Mouse (Mus musculus) heart, embryonic 15.5 days (tissue): Measurements from ENCODE around the gene Ptgdr2. TPM values are rescaled to one million over a fixed set of nuclear protein-coding genes. Genes with fewer than 3 reads are reported as not detected.

Experiments used
- ATAC-seq: fragments of 200-750 bp; cut with Nextera tagmentation; replicated peaks from 2 replicates; pipeline ENCODE4 v1.8.0; 2017; ENCODE audit warnings: low read depth, moderate TSS enrichment; ENCODE audit not compliant: insufficient number of reproducible peaks, insufficient read depth, low FRiP score
- H3K27ac ChIP-seq: fragments of 300-500 bp; sonication (generic); 2 replicates; pipeline ENCODE4 v1.5.1; 2015; ENCODE audit warnings: mild to moderate bottlenecking, inconsistent platforms
- H3K27me3 ChIP-seq: fragments of 300-500 bp; sonication (generic); 2 replicates; pipeline ENCODE4 v1.6.1; 2015; ENCODE audit warnings: inconsistent platforms
- H3K36me3 ChIP-seq: fragments of 300-500 bp; sonication (generic); 2 replicates; pipeline ENCODE4 v1.6.1; 2015; ENCODE audit warnings: mild to moderate bottlenecking, inconsistent platforms
- H3K4me1 ChIP-seq: fragments of 300-500 bp; sonication (generic); replicated peaks from 2 replicates; pipeline ENCODE4 v1.6.1; 2015; ENCODE audit warnings: inconsistent platforms
- H3K4me2 ChIP-seq: fragments of 300-500 bp; sonication (generic); 2 replicates; pipeline ENCODE4 v1.6.1; 2015; ENCODE audit warnings: inconsistent platforms, mild to moderate bottlenecking, moderate library complexity
- H3K4me3 ChIP-seq: fragments of 300-500 bp; sonication (generic); 2 replicates; pipeline ENCODE4 v1.5.1; 2015; ENCODE audit warnings: mild to moderate bottlenecking, inconsistent platforms
- H3K9ac ChIP-seq: fragments of 300-500 bp; sonication (generic); 2 replicates; pipeline ENCODE4 v1.6.1; 2015; ENCODE audit warnings: mild to moderate bottlenecking, inconsistent platforms
- H3K9me3 ChIP-seq: fragments of 300-500 bp; sonication (generic); replicated peaks from 2 replicates; pipeline ENCODE4 v1.6.1; 2016; ENCODE audit warnings: inconsistent platforms
- WGBS: fragments of 180-500 bp; shearing (Covaris S2); methylation state at CpG from one replicate; pipeline ENCODE4 v1.1.7; 2015; ENCODE audit warnings: mixed read lengths; 5-methylcytosine and 5-hydroxymethylcytosine counted together
- polyA plus RNA-seq: library from polyadenylated mRNA; unstranded; fragments of >200 nt; fragmentation: Nextera tagmentation; extraction: Ambion mirVana; gene quantifications from 2 replicates; pipeline ENCODE4 v1.2.1, GENCODE M21; 2015

Gene Ptgdr2
- 0.06 and 0.25 TPM in 2 replicates for polyA plus RNA-seq

DNA sequence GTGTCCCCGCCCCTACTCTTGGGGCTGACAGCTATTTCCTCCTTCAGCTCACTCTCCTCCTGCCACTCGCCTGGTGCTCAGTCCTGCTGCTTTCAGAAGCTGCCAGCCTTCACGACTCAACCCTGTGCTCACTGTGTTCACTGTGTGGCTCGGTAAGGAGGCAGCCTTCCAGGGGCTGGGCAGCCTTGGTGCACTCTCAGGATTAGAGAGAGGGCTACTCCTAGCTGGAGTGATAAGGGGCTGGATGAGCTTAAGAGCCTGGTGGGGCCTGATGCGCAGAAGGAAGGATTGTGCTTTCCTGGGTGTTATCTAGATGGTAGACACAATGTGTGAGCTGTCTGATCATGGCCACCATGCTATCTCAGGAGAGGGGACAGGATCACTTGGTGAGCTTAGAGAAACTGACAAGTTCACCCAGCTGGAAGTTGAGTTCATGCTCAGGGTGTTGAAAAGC is at the start of gene Ptgdr2:
Ptgdr2 (plus strand) TSS at position 51 of the 454 bp plus-strand sequence.
- 19% methylated on average over 5 of the region's 5 CpGs for WGBS
- peaks cover 7% of the 10 kb centered on the region; the same call in 1 of the 2 replicates for H3K27me3 ChIP-seq
- H3K4me2 ChIP-seq = no peak within 1 kb of the TSS
- H3K36me3 ChIP-seq = peaks cover under 1% of the 10 kb centered on the region; the same call in 1 of the 2 replicates
- peaks cover 28% of the 10 kb centered on the region for H3K4me1 ChIP-seq
- H3K27ac ChIP-seq = no peak within 1 kb of the TSS
- H3K9me3 ChIP-seq = no peaks in the 10 kb centered on the region
- no peak within 1 kb of the TSS for H3K4me3 ChIP-seq
- no peak for ATAC-seq
- no peak within 1 kb of the TSS for H3K9ac ChIP-seq

DNA sequence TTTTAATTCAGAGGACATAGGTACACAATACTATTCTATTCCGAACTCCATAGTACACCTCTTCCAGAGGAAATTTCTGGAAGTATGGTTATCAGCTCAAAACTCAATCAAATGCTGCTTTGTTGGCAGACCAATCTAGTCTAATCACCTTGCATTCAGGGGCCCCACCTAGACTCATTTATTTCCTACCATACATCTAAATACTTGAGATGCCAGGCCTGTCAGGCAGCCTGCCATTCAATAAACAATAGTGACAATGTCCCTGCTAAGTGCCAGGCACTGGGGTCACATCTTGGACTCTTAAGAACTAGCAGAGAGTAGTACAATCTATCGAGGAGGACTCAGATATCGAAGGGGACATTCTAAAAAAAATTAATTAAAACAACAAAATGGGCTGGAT is 44.8 kb upstream of the Ptgdr2 start:
- Histone ChIP-seq H3K4me1 (peaks cover 11% of the 10 kb centered on the region), H3K27ac (no peak overlapping the region), H3K9ac (no peak overlapping the region), H3K4me2 (no peak overlapping the region), H3K27me3 (no peaks in the 10 kb centered on the region), H3K9me3 (no peaks in the 10 kb centered on the region), H3K4me3 (no peak overlapping the region), H3K36me3 (no peaks in the 10 kb centered on the region)
- 76% methylated on average over 3 of the region's 3 CpGs for WGBS
- ATAC-seq = no peak

- WGBS = under 1% methylated on average over 43 of the region's 43 CpGs
- H3K27me3 ChIP-seq = no peaks in the 10 kb centered on the region
- H3K4me2 ChIP-seq = peak within 1 kb of the TSS; percentile 79
- H3K4me3 ChIP-seq = peak within 1 kb of the TSS; percentile 80
- H3K9me3 ChIP-seq = no peaks in the 10 kb centered on the region
- peak within 1 kb of the TSS; percentile 87 for H3K9ac ChIP-seq
- H3K36me3 ChIP-seq = peaks cover 25% of the 10 kb centered on the region
- H3K27ac ChIP-seq = peak within 1 kb of the TSS; percentile 89
- peak; percentile 92 for ATAC-seq
- H3K4me1 ChIP-seq = peaks cover 17% of the 10 kb centered on the region
Observed at GRCm38 (mm10) chr19:10895016-10895528, 41.9 kb upstream of the Ptgdr2 start, which contains the start of gene Prpf19. Gene Prpf19 (plus strand): TSS chr19:10895231.

DNA sequence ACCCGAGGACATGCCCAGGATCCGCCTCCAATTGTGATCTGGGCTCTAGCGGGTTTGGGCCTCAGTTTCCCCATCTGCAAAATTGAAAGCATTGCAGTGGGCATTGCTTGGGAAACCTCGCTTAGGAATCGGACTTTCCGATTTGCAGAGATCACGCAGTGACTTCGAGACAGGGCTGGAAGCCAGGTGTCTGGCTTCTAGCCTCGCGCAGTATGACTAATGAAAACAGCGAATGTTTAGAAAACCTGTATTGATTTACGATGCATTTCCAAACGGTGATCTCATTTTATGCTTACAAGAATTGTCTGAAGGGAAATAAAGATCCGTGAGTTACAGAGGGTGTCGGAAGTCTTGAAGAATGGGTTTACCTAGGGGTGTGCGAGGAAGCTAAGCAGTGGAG is 41.3 kb upstream of the Ptgdr2 start:
- peak overlapping the region; percentile 80 for H3K4me3 ChIP-seq
- H3K9ac ChIP-seq = peak overlapping the region; percentile 87
- H3K27ac ChIP-seq = peak overlapping the region; percentile 89
- H3K4me1 ChIP-seq = peaks cover 23% of the 10 kb centered on the region
- no peak for ATAC-seq
- peak overlapping the region; percentile 79 for H3K4me2 ChIP-seq
- peaks cover 31% of the 10 kb centered on the region for H3K36me3 ChIP-seq
- no peaks in the 10 kb centered on the region for H3K27me3 ChIP-seq
- WGBS = 1% methylated on average over 16 of the region's 16 CpGs
- no peaks in the 10 kb centered on the region for H3K9me3 ChIP-seq

DNA sequence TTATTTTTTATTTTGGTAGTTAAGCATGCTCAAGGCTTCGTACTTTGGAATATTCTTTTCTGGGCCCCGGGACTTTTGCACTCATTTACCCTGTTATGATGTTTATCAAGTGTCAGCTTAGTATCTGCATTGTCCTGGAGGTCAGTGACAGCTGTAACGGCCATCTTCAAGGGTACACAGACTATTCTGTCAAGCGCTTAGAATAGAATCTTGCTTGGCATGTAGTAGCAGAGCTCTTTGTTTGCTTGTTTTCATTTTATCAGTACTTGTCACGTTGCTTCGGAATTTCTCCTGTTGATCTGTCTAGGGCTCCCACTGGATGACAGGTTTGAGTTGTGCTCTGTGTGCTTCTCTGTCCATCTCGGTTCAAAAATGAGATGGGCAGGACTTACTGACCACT is 40.1 kb upstream of the Ptgdr2 start:
- no peak for ATAC-seq
- peak overlapping the region; percentile 80 for H3K4me3 ChIP-seq
- WGBS = 35% methylated on average over 7 of the region's 7 CpGs
- H3K9me3 ChIP-seq = no peaks in the 10 kb centered on the region
- peaks cover 38% of the 10 kb centered on the region for H3K36me3 ChIP-seq
- H3K9ac ChIP-seq = peak overlapping the region; percentile 87
- H3K4me1 ChIP-seq = peaks cover 24% of the 10 kb centered on the region
- H3K27ac ChIP-seq = peak overlapping the region; percentile 89
- H3K4me2 ChIP-seq = peak overlapping the region; percentile 79
- no peaks in the 10 kb centered on the region for H3K27me3 ChIP-seq

GRCm38 (mm10) chr19:10897491-10897890 is 39.5 kb upstream of the Ptgdr2 start:
- Histone ChIP-seq H3K4me1 (peaks cover 24% of the 10 kb centered on the region), H3K9me3 (no peaks in the 10 kb centered on the region), H3K9ac (no peak overlapping the region), H3K27ac (peak overlapping the region; percentile 89; the same call in 1 of the 2 replicates), H3K36me3 (peaks cover 45% of the 10 kb centered on the region), H3K27me3 (no peaks in the 10 kb centered on the region), H3K4me2 (peak overlapping the region; percentile 79), H3K4me3 (peak overlapping the region; percentile 80; the same call in 1 of the 2 replicates)
- WGBS = 73% methylated on average over 8 of the region's 8 CpGs
- ATAC-seq = no peak

GRCm38 (mm10) chr19:10900315-10900714 is 36.6 kb upstream of the Ptgdr2 start:
- no peaks in the 10 kb centered on the region for H3K9me3 ChIP-seq
- no peak overlapping the region for H3K4me2 ChIP-seq
- peaks cover 37% of the 10 kb centered on the region for H3K4me1 ChIP-seq
- peak overlapping the region; percentile 5 for H3K27ac ChIP-seq
- H3K4me3 ChIP-seq = no peak overlapping the region
- H3K27me3 ChIP-seq = no peaks in the 10 kb centered on the region
- H3K36me3 ChIP-seq = peaks cover 69% of the 10 kb centered on the region
- no peak for ATAC-seq
- no peak overlapping the region for H3K9ac ChIP-seq
- WGBS = 38% methylated on average over 6 of the region's 6 CpGs

DNA sequence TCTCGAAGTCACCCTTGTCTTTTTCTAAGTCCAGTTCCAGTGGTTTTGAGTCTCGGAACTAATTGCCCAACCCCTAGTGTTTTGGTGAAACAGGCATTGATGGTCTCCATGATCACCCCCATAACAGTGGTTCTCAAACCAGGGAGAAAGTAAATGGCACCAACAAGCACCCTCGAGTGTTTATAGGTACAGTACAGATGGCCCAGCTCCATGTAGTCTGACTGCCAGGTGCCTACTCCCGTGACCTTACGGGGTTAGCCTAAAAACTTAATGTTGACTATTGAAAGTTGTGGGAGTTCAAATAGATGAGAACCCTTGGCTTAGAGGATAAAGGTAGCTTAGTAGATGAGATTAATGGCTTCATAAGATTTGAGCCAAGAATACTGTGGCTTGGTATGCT is 35.9 kb upstream of the Ptgdr2 start:
- Histone ChIP-seq H3K27me3 (no peaks in the 10 kb centered on the region), H3K9ac (no peak overlapping the region), H3K4me1 (peaks cover 45% of the 10 kb centered on the region), H3K4me3 (no peak overlapping the region), H3K27ac (no peak overlapping the region), H3K36me3 (peaks cover 69% of the 10 kb centered on the region), H3K9me3 (no peaks in the 10 kb centered on the region), H3K4me2 (no peak overlapping the region)
- 89% methylated on average over 5 of the region's 5 CpGs for WGBS
- ATAC-seq = no peak

DNA sequence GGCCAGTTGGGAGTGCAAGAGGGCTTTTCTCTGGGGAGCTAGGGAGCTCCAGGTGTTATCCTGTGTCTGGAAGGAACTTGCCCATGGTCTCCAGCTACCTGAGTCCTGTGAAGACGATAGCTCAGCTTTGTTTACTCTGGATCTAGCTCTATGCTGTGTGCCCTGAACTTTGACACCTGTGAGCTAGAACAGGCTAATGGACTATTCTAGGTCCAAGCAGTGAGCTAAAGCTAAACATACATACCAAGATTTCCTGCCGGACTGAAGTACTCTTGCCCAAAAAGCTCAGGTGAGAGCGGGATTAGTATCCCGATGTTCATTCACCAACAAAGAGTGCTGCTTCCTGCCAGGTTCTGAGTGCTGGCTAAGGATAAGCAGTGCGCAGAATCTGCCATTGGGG is 32.4 kb upstream of the Ptgdr2 start:
- Histone ChIP-seq H3K9me3 (no peaks in the 10 kb centered on the region), H3K4me1 (peaks cover 59% of the 10 kb centered on the region), H3K4me3 (no peak overlapping the region), H3K9ac (peak overlapping the region; percentile 6; the same call in 1 of the 2 replicates), H3K27me3 (no peaks in the 10 kb centered on the region), H3K4me2 (no peak overlapping the region), H3K27ac (peak overlapping the region; percentile 92), H3K36me3 (peaks cover 55% of the 10 kb centered on the region)
- 70% methylated on average over 5 of the region's 5 CpGs for WGBS
- ATAC-seq = no peak

DNA sequence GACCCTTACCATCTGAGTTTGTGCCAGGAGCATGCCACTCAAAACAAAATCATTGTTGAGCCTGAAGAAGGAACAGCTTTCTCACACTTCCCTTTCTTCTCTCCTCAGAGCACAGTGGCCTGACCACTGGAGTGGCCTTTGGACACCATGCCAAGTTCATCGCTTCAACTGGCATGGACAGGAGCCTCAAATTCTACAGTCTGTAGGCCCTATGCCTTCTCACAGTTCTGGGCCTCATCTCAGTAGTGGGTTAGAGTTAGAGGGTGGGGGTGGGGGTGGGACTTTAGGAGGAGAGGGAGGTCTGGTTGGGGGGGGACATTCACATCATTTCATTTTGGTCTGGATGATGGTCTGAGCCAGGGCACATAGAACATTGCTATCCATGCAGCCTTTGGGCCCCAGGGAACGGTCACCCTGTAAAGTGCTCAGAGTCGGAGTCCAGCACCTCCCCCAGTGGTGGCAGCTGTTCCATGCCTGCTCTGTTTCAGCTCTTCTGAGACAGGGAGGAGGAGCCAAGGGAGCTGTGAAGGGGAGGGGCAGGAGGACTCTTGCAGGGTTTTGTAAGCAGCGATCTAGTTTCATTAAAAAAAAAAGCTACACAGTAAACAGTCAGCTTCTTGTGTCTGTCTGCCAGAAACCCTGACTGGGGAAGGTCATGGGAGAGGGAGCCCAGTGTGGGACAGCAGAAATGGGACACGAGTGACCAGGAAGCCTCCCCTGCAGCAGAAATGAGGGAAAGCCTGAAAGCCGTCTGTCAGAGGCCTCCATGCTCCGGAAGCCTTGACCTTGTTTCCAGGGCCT is 31.8 kb upstream of the Ptgdr2 start:
- no peaks in the 10 kb centered on the region for H3K27me3 ChIP-seq
- peak overlapping the region; percentile 19; the same call in 1 of the 2 replicates for H3K4me2 ChIP-seq
- H3K4me3 ChIP-seq = no peak overlapping the region
- 27% methylated on average over 7 of the region's 7 CpGs for WGBS
- H3K4me1 ChIP-seq = peaks cover 61% of the 10 kb centered on the region
- no peaks in the 10 kb centered on the region for H3K9me3 ChIP-seq
- ATAC-seq = peak; percentile 72
- peak overlapping the region; percentile 13; the same call in 1 of the 2 replicates for H3K9ac ChIP-seq
- peak overlapping the region; percentile 92 for H3K27ac ChIP-seq
- peaks cover 49% of the 10 kb centered on the region for H3K36me3 ChIP-seq

DNA sequence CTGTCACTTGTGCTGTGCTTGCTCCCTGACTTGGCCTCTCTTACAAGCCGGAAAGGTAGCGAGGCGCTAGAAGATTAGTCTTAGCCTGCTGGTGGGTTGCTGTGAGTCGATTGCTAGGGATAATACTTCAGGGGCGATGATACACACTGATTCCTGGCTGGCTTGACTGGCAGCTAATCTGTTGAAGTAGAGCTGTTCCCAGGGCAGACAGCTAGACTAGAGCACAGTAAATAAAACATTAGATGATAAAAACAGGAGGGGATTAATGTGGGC is 31.3 kb upstream of the Ptgdr2 start:
- peak overlapping the region; percentile 19; the same call in 1 of the 2 replicates for H3K4me2 ChIP-seq
- H3K9ac ChIP-seq = 0 out of 2 replicates have a peak overlapping the region, but pooled peaks have one; percentile 13
- H3K4me3 ChIP-seq = no peak overlapping the region
- peaks cover 55% of the 10 kb centered on the region for H3K4me1 ChIP-seq
- peaks cover 44% of the 10 kb centered on the region for H3K36me3 ChIP-seq
- ATAC-seq = no peak
- H3K27me3 ChIP-seq = no peaks in the 10 kb centered on the region
- H3K9me3 ChIP-seq = no peaks in the 10 kb centered on the region
- WGBS = 25% methylated on average over 5 of the region's 5 CpGs
- H3K27ac ChIP-seq = peak overlapping the region; percentile 92
